Mouse (Mus musculus) forebrain, embryonic 10.5 days (tissue): ENCODE results near the gene Crispld2. TPM values are rescaled to one million over a fixed set of nuclear protein-coding genes. Genes with fewer than 3 reads are reported as not detected.
A peak's percentile ranks its signal among the peaks of the same experiment; 100 is the strongest.

Experiments used
- DNase-seq: peaks from one replicate; pipeline ENCODE4 v3.0.0-alpha.2; 2017; ENCODE audit warnings: low spot score; ENCODE audit errors: extremely low spot score
- H3K27ac ChIP-seq: fragments of 300-500 bp; sonication (generic); 2 replicates; pipeline ENCODE4 v1.5.1; 2016; ENCODE audit warnings: mild to moderate bottlenecking
- H3K27me3 ChIP-seq: fragments of 300-500 bp; sonication (generic); 2 replicates; pipeline ENCODE4 v1.6.1; 2016; ENCODE audit warnings: mild to moderate bottlenecking; ENCODE audit not compliant: poor library complexity, severe bottlenecking
- H3K36me3 ChIP-seq: fragments of 300-500 bp; sonication (generic); replicated peaks from 2 replicates; pipeline ENCODE4 v1.6.1; 2016; ENCODE audit warnings: mild to moderate bottlenecking, moderate library complexity
- H3K4me1 ChIP-seq: fragments of 300-500 bp; sonication (generic); 2 replicates; pipeline ENCODE4 v1.6.1; 2016
- H3K4me3 ChIP-seq: fragments of 300-500 bp; sonication (generic); 2 replicates; pipeline ENCODE4 v1.5.1; 2016; ENCODE audit warnings: mild to moderate bottlenecking, moderate library complexity
- H3K9me3 ChIP-seq: fragments of 300-500 bp; sonication (generic); 2 replicates; pipeline ENCODE4 v1.6.1; 2016; ENCODE audit warnings: mild to moderate bottlenecking, moderate library complexity
- WGBS: fragments of 180-500 bp; shearing (Covaris S2); methylation state at CpG from one replicate; pipeline ENCODE4 v1.1.7; 2016; 5-methylcytosine and 5-hydroxymethylcytosine counted together
- polyA plus RNA-seq: library from polyadenylated mRNA; unstranded; fragments of >200 nt; fragmentation: Nextera tagmentation; extraction: Ambion mirVana; gene quantifications from 2 replicates; pipeline ENCODE4 v1.2.1, GENCODE M21; 2016

The Crispld2 gene
- polyA plus RNA-seq, 1 experiment from 2014 or later: 2.5 TPM

GRCm38 (mm10) chr8:120004154-120004702 lies 12.0 kb downstream of the Crispld2 start:
- Histone ChIP-seq H3K27ac (0 out of 2 replicates have a peak overlapping the region, but pooled peaks have one; percentile 20), H3K36me3 (no peaks in the 10 kb centered on the region), H3K9me3 (no peaks in the 10 kb centered on the region), H3K4me3 (no peak overlapping the region), H3K27me3 (peaks cover 6% of the 10 kb centered on the region; the same call in 1 of the 2 replicates), H3K4me1 (peaks cover 41% of the 10 kb centered on the region)
- no peak for DNase-seq
- 69% methylated on average over 14 of the region's 14 CpGs for whole genome bisulfite sequencing

- DNase-seq: no peak
- Histone ChIP-seq H3K36me3 (no peaks in the 10 kb centered on the region), H3K27me3 (peaks cover 6% of the 10 kb centered on the region; the same call in 1 of the 2 replicates), H3K4me1 (peaks cover 44% of the 10 kb centered on the region), H3K4me3 (no peak overlapping the region), H3K27ac (no peak overlapping the region), H3K9me3 (no peaks in the 10 kb centered on the region)
- WGBS: 57% methylated on average over 2 of the region's 2 CpGs
Observed at GRCm38 (mm10) chr8:120004705-120005381, 12.6 kb downstream of the Crispld2 start.

- Histone ChIP-seq H3K36me3 (no peaks in the 10 kb centered on the region), H3K4me1 (peaks cover 44% of the 10 kb centered on the region), H3K9me3 (no peaks in the 10 kb centered on the region), H3K27ac (no peak overlapping the region), H3K27me3 (peaks cover 6% of the 10 kb centered on the region; the same call in 1 of the 2 replicates), H3K4me3 (no peak overlapping the region)
- 53% methylated on average over 9 of the region's 9 CpGs for WGBS
- DNase-seq: no peak
Observed at GRCm38 (mm10) chr8:120006645-120007160, 14.5 kb downstream of the Crispld2 start.

GRCm38 (mm10) chr8:120007178-120007577 lies 14.9 kb downstream of the Crispld2 start:
- H3K27me3 ChIP-seq: peaks cover 9% of the 10 kb centered on the region; the same call in 1 of the 2 replicates
- no peak overlapping the region for H3K4me3 ChIP-seq
- no peak overlapping the region for H3K27ac ChIP-seq
- H3K9me3 ChIP-seq: no peaks in the 10 kb centered on the region
- H3K4me1 ChIP-seq: peaks cover 44% of the 10 kb centered on the region
- H3K36me3 ChIP-seq: no peaks in the 10 kb centered on the region
- 88% methylated on average over 9 of the region's 9 CpGs for WGBS
- DNase-seq: no peak

GRCm38 (mm10) chr8:120009284-120009683 lies 17.0 kb downstream of the Crispld2 start:
- Histone ChIP-seq H3K4me3 (no peak overlapping the region), H3K4me1 (peaks cover 45% of the 10 kb centered on the region), H3K9me3 (no peaks in the 10 kb centered on the region), H3K27me3 (peaks cover 16% of the 10 kb centered on the region; the same call in 1 of the 2 replicates), H3K27ac (no peak overlapping the region), H3K36me3 (no peaks in the 10 kb centered on the region)
- DNase-seq: no peak
- 72% methylated on average over 6 of the region's 6 CpGs for WGBS

- no peak for DNase-seq
- Histone ChIP-seq H3K36me3 (no peaks in the 10 kb centered on the region), H3K4me1 (peaks cover 30% of the 10 kb centered on the region), H3K27ac (no peak overlapping the region), H3K27me3 (peaks cover 11% of the 10 kb centered on the region; the same call in 1 of the 2 replicates), H3K9me3 (no peaks in the 10 kb centered on the region), H3K4me3 (no peak overlapping the region)
- WGBS: 89% methylated on average over 8 of the region's 8 CpGs
Observed at GRCm38 (mm10) chr8:120012491-120012890, 20.3 kb downstream of the Crispld2 start.

- H3K9me3 ChIP-seq: no peaks in the 10 kb centered on the region
- H3K4me1 ChIP-seq: peaks cover 30% of the 10 kb centered on the region
- no peak overlapping the region; the same call in 1 of the 2 replicates for H3K4me3 ChIP-seq
- no peaks in the 10 kb centered on the region for H3K36me3 ChIP-seq
- WGBS: 28% methylated on average over 9 of the region's 9 CpGs
- H3K27me3 ChIP-seq: peaks cover 10% of the 10 kb centered on the region; the same call in 1 of the 2 replicates
- DNase-seq: no peak
- peak overlapping the region; percentile 53; the same call in 1 of the 2 replicates for H3K27ac ChIP-seq
Observed at GRCm38 (mm10) chr8:120012927-120013326, 20.7 kb downstream of the Crispld2 start.

GRCm38 (mm10) chr8:120014267-120015023 lies 22.2 kb downstream of the Crispld2 start:
- no peak overlapping the region for H3K4me3 ChIP-seq
- H3K36me3 ChIP-seq: no peaks in the 10 kb centered on the region
- peaks cover 10% of the 10 kb centered on the region; the same call in 1 of the 2 replicates for H3K27me3 ChIP-seq
- DNase-seq: no peak
- H3K4me1 ChIP-seq: peaks cover 40% of the 10 kb centered on the region
- no peaks in the 10 kb centered on the region for H3K9me3 ChIP-seq
- no peak overlapping the region for H3K27ac ChIP-seq
- 75% methylated on average over 15 of the region's 15 CpGs for WGBS

GRCm38 (mm10) chr8:120015916-120016315 lies 23.7 kb downstream of the Crispld2 start:
- Histone ChIP-seq H3K4me1 (peaks cover 42% of the 10 kb centered on the region), H3K4me3 (no peak overlapping the region), H3K9me3 (no peaks in the 10 kb centered on the region), H3K27ac (no peak overlapping the region), H3K27me3 (0 out of 2 replicates have a peak, but pooled peaks cover 15% of the 10 kb centered on the region), H3K36me3 (no peaks in the 10 kb centered on the region)
- 90% methylated on average over 8 of the region's 8 CpGs for WGBS
- DNase-seq: no peak

GRCm38 (mm10) chr8:120016424-120016823 lies 24.2 kb downstream of the Crispld2 start:
- Histone ChIP-seq H3K9me3 (no peaks in the 10 kb centered on the region), H3K27me3 (0 out of 2 replicates have a peak, but pooled peaks cover 15% of the 10 kb centered on the region), H3K4me1 (peaks cover 46% of the 10 kb centered on the region), H3K27ac (no peak overlapping the region), H3K36me3 (no peaks in the 10 kb centered on the region), H3K4me3 (no peak overlapping the region)
- WGBS: 84% methylated on average over 7 of the region's 7 CpGs
- no peak for DNase-seq

GRCm38 (mm10) chr8:120017349-120017748 lies 25.1 kb downstream of the Crispld2 start:
- no peaks in the 10 kb centered on the region for H3K36me3 ChIP-seq
- no peak for DNase-seq
- H3K4me3 ChIP-seq: no peak overlapping the region
- no peak overlapping the region for H3K27ac ChIP-seq
- H3K9me3 ChIP-seq: no peaks in the 10 kb centered on the region
- WGBS: 91% methylated on average over 13 of the region's 13 CpGs
- peaks cover 46% of the 10 kb centered on the region for H3K4me1 ChIP-seq
- 0 out of 2 replicates have a peak, but pooled peaks cover 11% of the 10 kb centered on the region for H3K27me3 ChIP-seq

- DNase-seq: no peak
- 94% methylated on average over 6 of the region's 6 CpGs for whole genome bisulfite sequencing
- peaks cover 42% of the 10 kb centered on the region for H3K4me1 ChIP-seq
Observed at GRCm38 (mm10) chr8:120017786-120018185, 25.5 kb downstream of the Crispld2 start.

More at GRCm38 (mm10) chr8:120017786-120018185, 25.5 kb downstream of the Crispld2 start:
- H3K27me3 ChIP-seq: 0 out of 2 replicates have a peak, but pooled peaks cover 9% of the 10 kb centered on the region
- no peak overlapping the region for H3K4me3 ChIP-seq
- no peaks in the 10 kb centered on the region for H3K36me3 ChIP-seq
- no peak overlapping the region for H3K27ac ChIP-seq
- no peaks in the 10 kb centered on the region for H3K9me3 ChIP-seq
